Mouse (Mus musculus) forebrain, embryonic 10.5 days (tissue): ENCODE measurements around the gene Atl3. TPM values are rescaled to one million over a fixed set of nuclear protein-coding genes. Genes with fewer than 3 reads are reported as not detected.
A peak's percentile ranks its signal among the peaks of the same experiment; 100 is the strongest.

Experiments used
- DNase-seq: peaks from one replicate; pipeline ENCODE4 v3.0.0-alpha.2; 2017; ENCODE audit warnings: low spot score; ENCODE audit errors: extremely low spot score
- H3K27ac ChIP-seq: fragments of 300-500 bp; sonication (generic); 2 replicates; pipeline ENCODE4 v1.5.1; 2016; ENCODE audit warnings: mild to moderate bottlenecking
- H3K27me3 ChIP-seq: fragments of 300-500 bp; sonication (generic); 2 replicates; pipeline ENCODE4 v1.6.1; 2016; ENCODE audit warnings: mild to moderate bottlenecking; ENCODE audit not compliant: poor library complexity, severe bottlenecking
- H3K36me3 ChIP-seq: fragments of 300-500 bp; sonication (generic); replicated peaks from 2 replicates; pipeline ENCODE4 v1.6.1; 2016; ENCODE audit warnings: mild to moderate bottlenecking, moderate library complexity
- H3K4me1 ChIP-seq: fragments of 300-500 bp; sonication (generic); 2 replicates; pipeline ENCODE4 v1.6.1; 2016
- H3K4me3 ChIP-seq: fragments of 300-500 bp; sonication (generic); 2 replicates; pipeline ENCODE4 v1.5.1; 2016; ENCODE audit warnings: mild to moderate bottlenecking, moderate library complexity
- H3K9me3 ChIP-seq: fragments of 300-500 bp; sonication (generic); 2 replicates; pipeline ENCODE4 v1.6.1; 2016; ENCODE audit warnings: mild to moderate bottlenecking, moderate library complexity
- WGBS: fragments of 180-500 bp; shearing (Covaris S2); methylation state at CpG from one replicate; pipeline ENCODE4 v1.1.7; 2016; 5-methylcytosine and 5-hydroxymethylcytosine counted together
- polyA plus RNA-seq: library from polyadenylated mRNA; unstranded; fragments of >200 nt; fragmentation: Nextera tagmentation; extraction: Ambion mirVana; gene quantifications from 2 replicates; pipeline ENCODE4 v1.2.1, GENCODE M21; 2016

Gene Atl3
- polyA plus RNA-seq, 1 experiment from 2014 or later, result 7.8 TPM

DNA sequence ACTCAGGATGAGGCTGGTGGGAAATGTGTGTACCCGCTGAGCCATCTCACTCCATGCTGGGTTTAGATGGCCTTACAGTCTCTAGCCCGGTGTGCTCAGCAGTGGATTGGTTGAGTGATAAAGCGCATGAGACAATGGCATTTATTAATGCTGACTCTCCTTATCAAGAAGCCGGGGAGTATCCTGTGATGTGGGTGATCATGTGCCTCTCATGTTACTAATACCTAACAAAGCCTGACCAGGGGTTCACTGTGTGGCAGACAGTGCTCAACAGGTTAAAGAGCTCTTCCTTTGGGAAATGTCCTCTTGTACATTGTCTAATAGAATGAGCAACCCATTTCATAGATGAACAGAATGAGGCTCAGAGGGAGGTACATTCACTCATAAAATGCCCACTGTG lies 61.0 kb downstream of the Atl3 start:
- no peak overlapping the region for H3K4me3 ChIP-seq
- peaks cover 17% of the 10 kb centered on the region for H3K4me1 ChIP-seq
- peaks cover 26% of the 10 kb centered on the region for H3K27me3 ChIP-seq
- no peaks in the 10 kb centered on the region for H3K9me3 ChIP-seq
- no peaks in the 10 kb centered on the region for H3K36me3 ChIP-seq
- DNase-seq, result no peak
- WGBS, result 77% methylated on average over 4 of the region's 4 CpGs
- no peak overlapping the region for H3K27ac ChIP-seq

DNA sequence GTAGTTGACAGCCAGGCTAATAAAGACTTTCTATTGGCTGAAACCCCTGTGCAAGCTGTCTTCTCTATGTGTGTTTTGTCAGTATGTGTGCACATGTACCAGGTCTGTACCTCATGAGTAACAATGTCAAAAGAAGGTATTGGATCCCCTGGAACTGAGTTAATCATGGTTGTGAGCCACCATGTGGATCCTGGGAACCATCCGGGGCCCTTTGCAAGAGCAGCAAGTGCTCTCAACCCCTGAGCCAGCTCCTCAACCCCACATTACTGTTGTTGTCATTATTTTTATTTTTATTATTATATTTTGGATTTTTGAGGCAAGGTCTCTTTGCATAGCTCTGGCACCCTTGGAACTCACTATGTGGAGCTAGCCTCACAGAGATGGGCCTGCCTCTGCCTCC lies 62.8 kb downstream of the Atl3 start:
- Histone ChIP-seq H3K4me3 (no peak overlapping the region), H3K27me3 (peaks cover 26% of the 10 kb centered on the region), H3K4me1 (peaks cover 22% of the 10 kb centered on the region), H3K36me3 (no peaks in the 10 kb centered on the region), H3K27ac (no peak overlapping the region), H3K9me3 (no peaks in the 10 kb centered on the region)
- WGBS, result 90% methylated on average over 1 of the region's 1 CpGs
- no peak for DNase-seq

DNA sequence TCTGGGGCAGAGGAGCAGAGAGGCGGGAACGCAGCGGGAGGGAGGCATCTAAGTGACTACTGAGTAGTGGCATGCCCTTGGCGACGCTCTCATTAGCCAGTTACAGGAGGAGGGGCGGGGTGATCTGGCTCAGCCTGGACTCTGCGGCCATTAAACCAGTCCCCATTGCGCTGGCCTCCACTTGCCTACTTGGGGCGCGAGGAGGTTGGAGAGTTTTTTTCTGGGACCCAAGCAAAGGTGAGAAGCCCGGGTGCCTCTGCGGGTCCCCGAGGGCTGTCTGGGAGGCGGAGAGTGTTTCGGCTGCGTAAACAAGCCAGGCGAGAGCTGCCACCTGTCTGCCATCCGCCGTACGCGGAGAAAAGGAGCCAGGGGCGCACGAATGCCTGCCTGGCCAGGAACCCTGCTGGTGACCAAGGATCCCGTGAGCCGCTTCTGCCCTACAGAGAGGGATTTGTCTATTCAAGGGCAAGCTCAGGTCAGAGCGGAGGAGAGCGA lies 63.5 kb downstream of the Atl3 start, which contains the start of gene Pla2g16:
Gene Pla2g16, plus strand, starts transcription at position 132 of the 495 bp plus-strand sequence.
- H3K36me3 ChIP-seq, result no peaks in the 10 kb centered on the region
- H3K4me3 ChIP-seq, result peak within 1 kb of the TSS; percentile 65
- peaks cover 26% of the 10 kb centered on the region for H3K27me3 ChIP-seq
- H3K9me3 ChIP-seq, result no peaks in the 10 kb centered on the region
- peak within 1 kb of the TSS; percentile 77 for H3K27ac ChIP-seq
- whole genome bisulfite sequencing, result under 1% methylated on average over 27 of the region's 27 CpGs
- H3K4me1 ChIP-seq, result peaks cover 22% of the 10 kb centered on the region
- peak; percentile 60 for DNase-seq

DNA sequence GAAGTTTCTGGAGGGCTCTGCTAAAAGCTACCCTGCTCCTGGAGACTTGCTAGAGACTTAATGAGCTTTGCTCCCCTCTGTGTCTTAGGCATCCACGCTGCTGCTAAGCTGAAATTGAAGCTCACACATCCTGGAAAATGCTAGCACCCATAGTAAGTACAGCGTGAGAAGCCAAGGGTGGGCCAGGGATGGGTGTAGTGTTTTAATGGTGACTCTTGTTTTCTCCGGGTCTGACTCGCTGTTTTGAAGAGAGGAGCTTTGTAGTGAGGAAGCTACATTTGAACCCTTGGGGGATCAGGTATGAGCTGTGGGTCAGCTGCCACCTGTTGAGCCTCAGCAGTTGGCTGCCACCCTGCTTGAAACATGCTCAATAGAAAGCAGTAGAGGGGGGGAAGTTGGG lies 64.0 kb downstream of the Atl3 start:
- 6% methylated on average over 4 of the region's 4 CpGs for WGBS
- Histone ChIP-seq H3K36me3 (no peaks in the 10 kb centered on the region), H3K4me3 (peak overlapping the region; percentile 65), H3K9me3 (no peaks in the 10 kb centered on the region), H3K27ac (peak overlapping the region; percentile 77), H3K4me1 (peaks cover 22% of the 10 kb centered on the region), H3K27me3 (peaks cover 26% of the 10 kb centered on the region)
- DNase-seq, result no peak

DNA sequence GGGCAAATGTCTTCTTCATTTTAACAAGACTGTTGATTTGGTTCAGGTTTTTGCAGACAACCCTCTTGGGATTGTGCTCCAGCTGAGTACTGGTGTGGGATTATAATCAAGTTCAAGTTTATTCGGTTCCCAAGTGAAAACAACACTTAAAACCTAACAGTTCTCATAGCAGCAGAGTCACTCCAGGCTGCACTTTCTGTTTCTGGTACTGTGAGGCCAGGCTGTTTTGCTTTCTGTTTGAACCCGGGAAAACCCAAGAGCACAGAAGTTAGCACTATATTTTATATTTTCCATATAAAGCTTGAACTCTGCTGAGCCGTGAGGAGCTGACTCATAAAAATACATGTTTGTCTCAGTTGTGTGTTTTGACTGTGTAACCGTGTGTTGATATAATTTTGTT lies 64.8 kb downstream of the Atl3 start:
- H3K27me3 ChIP-seq, result peaks cover 26% of the 10 kb centered on the region
- H3K4me3 ChIP-seq, result no peak overlapping the region
- WGBS, result 88% methylated on average over 4 of the region's 4 CpGs
- H3K36me3 ChIP-seq, result no peaks in the 10 kb centered on the region
- no peak for DNase-seq
- H3K9me3 ChIP-seq, result no peaks in the 10 kb centered on the region
- peaks cover 22% of the 10 kb centered on the region for H3K4me1 ChIP-seq
- H3K27ac ChIP-seq, result no peak overlapping the region

DNA sequence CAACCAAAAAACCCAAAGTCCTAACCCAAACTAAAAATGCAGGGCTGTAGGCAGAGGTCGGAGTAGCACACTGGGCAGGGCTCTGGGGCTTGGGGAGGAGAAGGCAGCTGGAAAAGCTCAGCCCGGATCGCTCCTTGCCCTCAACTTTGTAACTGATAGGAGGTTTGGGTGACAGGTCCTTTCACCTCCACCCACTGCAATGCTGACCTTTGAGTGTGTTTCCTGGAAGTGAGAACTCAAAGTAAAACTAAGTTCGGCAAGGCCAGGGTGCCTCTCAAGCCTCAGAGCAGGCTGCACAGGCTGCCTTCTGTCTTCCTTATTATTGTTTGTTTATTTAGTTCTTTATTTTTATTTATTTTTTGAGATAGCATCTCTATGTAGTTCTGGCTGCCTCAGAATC lies 66.1 kb downstream of the Atl3 start:
- Histone ChIP-seq H3K4me1 (peaks cover 22% of the 10 kb centered on the region), H3K9me3 (no peaks in the 10 kb centered on the region), H3K36me3 (no peaks in the 10 kb centered on the region), H3K27ac (no peak overlapping the region), H3K27me3 (peaks cover 26% of the 10 kb centered on the region), H3K4me3 (no peak overlapping the region)
- DNase-seq, result no peak
- WGBS, result 77% methylated on average over 4 of the region's 4 CpGs

DNA sequence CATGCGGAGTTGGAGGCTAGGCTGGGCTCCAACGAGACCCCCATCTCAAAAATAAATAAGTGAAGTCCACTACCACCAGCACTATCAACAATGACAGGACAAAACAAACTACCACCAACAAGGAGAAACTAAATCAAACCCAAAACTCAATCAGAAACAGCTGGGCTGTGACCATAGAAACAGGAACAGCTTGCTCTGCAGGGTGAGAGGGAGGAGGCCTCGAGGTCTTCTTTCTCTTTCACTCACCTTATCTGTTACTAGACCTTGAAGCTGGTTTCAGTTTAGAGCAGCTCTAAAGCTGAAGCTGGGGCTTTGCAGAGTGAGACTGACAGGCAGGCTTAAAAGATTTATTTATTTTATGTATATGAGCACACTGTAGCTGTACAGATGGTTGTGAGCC lies 67.6 kb downstream of the Atl3 start:
- H3K27ac ChIP-seq, result no peak overlapping the region
- no peak for DNase-seq
- H3K9me3 ChIP-seq, result no peaks in the 10 kb centered on the region
- peaks cover 24% of the 10 kb centered on the region for H3K27me3 ChIP-seq
- no peak overlapping the region for H3K4me3 ChIP-seq
- 78% methylated on average over 3 of the region's 3 CpGs for WGBS
- H3K4me1 ChIP-seq, result peaks cover 22% of the 10 kb centered on the region
- no peaks in the 10 kb centered on the region for H3K36me3 ChIP-seq

DNA sequence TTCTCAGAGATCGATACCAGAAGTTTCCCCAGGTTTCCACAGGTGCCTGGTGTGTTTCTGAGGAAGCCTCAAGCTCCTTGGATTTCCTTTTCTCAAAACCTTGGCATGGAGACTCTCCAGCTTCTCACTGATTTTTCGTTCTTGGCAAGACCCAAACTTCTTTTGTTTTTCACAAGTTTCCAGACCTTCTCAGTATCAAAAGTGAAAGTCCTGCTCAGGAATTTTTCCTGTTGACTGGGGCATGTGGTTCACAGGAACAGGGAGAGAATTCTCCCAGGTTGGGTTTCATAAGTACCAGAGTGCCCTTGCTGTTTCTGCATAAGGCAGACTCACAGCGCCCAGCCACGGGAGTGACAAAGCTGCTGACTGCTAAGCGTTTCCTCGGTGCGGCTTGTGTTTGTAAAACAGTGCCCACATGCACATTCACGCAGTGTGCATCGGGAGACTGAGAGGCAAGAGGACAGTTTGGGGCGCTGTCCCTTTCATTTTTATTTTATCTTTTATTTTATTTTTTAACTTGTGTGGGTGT lies 68.8 kb downstream of the Atl3 start:
- Histone ChIP-seq H3K9me3 (no peaks in the 10 kb centered on the region), H3K4me3 (no peak overlapping the region), H3K4me1 (peaks cover 21% of the 10 kb centered on the region), H3K27ac (no peak overlapping the region), H3K36me3 (no peaks in the 10 kb centered on the region), H3K27me3 (peaks cover 13% of the 10 kb centered on the region)
- DNase-seq, result no peak
- 87% methylated on average over 10 of the region's 10 CpGs for WGBS

DNA sequence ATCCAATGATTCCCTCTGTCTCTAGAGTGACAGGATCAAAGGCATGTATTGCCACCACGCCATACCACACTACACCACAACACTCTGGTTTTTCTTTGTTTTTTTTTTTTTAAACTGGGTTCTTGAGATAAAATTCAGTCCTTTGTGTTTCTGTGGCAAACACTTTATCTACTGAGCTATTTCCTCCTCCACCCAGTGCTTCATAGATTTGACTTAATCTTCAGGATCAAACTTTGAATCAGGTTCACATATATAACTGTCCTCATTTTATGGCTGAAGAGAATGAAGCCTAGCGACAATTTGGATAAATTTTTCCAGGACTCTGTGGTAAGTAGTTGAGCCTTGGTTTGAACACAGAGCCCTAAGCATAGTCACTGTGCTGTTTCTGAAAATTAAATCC lies 69.8 kb downstream of the Atl3 start:
- WGBS, result 85% methylated on average over 2 of the region's 2 CpGs
- Histone ChIP-seq H3K4me3 (no peak overlapping the region), H3K4me1 (peaks cover 22% of the 10 kb centered on the region), H3K36me3 (no peaks in the 10 kb centered on the region), H3K27ac (no peak overlapping the region), H3K9me3 (no peaks in the 10 kb centered on the region), H3K27me3 (peaks cover 3% of the 10 kb centered on the region; the same call in 1 of the 2 replicates)
- no peak for DNase-seq

DNA sequence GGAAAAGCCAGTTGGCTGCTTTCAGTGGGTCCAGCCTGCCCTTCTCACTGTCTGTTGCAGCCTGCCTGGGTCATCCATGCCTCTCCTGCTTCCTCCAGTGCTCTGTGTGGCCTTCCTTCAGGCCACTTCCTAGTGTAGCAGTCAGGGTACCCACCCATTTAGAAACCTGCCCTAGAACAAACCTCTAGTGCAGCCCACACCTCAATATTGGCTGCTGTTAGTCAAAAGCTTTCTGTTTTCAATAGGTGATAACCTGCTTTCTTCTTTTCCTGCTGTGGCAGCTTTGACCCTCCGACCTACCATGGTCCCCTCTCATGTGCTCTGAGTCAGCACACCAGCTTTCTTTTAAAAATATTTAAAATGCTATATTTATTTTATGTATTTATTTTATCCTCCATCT lies 70.6 kb downstream of the Atl3 start:
- Histone ChIP-seq H3K27me3 (no peaks in the 10 kb centered on the region), H3K4me1 (peaks cover 25% of the 10 kb centered on the region), H3K9me3 (no peaks in the 10 kb centered on the region), H3K36me3 (no peaks in the 10 kb centered on the region), H3K4me3 (no peak overlapping the region), H3K27ac (no peak overlapping the region)
- 83% methylated on average over 1 of the region's 1 CpGs for WGBS
- no peak for DNase-seq

DNA sequence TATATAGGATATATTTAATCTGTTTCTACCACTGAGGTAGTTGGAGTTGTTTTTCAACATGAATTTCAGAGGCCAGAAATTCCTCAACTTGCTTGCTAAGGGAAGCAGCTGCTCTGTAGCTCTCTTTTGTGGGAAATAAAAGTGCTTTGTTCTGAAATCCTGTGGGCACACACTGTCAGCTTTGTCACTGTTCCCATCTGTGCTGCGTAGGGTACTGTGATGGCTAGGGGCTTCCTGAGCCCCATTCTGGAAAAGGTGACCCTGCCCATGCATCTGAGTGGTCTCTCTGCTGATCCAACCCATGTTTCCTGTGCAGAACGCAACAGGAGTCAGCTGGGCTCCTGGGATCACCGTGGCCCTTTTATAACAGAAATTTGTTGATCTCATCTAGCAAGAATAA lies 73.0 kb downstream of the Atl3 start:
- WGBS, result 72% methylated on average over 3 of the region's 3 CpGs
- Histone ChIP-seq H3K27ac (no peak overlapping the region), H3K9me3 (no peaks in the 10 kb centered on the region), H3K36me3 (no peaks in the 10 kb centered on the region), H3K4me1 (peaks cover 20% of the 10 kb centered on the region), H3K4me3 (no peak overlapping the region), H3K27me3 (no peaks in the 10 kb centered on the region)
- DNase-seq, result no peak

DNA sequence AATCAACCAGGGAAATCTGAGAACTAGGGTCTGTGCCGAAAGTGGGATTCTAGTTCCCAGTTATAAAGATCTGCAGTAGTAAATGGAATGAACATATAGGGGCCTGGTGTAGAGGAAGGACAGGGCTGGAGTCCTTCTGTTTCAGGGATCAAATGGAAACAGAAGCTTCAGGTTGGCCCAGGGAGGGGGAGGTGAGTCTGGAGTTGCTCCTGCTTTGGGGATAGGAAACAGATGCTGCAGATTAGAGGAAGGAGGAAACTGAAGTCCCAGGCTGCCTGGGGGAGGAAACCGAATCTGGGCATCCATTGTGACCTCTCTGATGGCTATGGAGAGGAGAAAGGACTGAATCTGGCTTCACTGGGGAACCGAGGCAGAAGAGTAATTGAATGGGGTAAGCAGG lies 74.5 kb downstream of the Atl3 start:
- H3K36me3 ChIP-seq, result no peaks in the 10 kb centered on the region
- H3K27ac ChIP-seq, result peak overlapping the region; percentile 32
- H3K4me3 ChIP-seq, result no peak overlapping the region
- no peaks in the 10 kb centered on the region for H3K9me3 ChIP-seq
- 54% methylated on average over 3 of the region's 3 CpGs for WGBS
- H3K4me1 ChIP-seq, result peaks cover 20% of the 10 kb centered on the region
- no peaks in the 10 kb centered on the region for H3K27me3 ChIP-seq
- DNase-seq, result no peak

DNA sequence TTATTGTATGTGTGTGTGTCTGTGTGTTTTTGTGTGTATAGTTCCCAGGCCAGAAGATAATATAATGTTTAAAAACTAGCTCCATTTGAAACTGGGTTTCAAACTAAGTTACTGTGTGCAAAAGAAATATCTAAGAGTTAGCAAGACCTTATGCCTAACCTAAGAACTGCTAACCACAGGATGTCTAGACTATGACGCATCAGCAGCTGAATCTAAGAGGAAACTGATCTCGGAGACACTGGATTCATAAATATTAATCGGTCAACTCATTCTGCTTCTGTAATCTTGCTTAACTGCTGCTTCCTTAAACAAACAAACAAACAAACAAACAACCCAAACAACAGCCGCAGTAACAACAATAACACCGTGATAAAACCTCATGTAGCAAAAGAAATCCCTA lies 75.8 kb downstream of the Atl3 start:
- Histone ChIP-seq H3K9me3 (no peaks in the 10 kb centered on the region), H3K36me3 (no peaks in the 10 kb centered on the region), H3K4me3 (no peak overlapping the region), H3K27me3 (no peaks in the 10 kb centered on the region), H3K27ac (no peak overlapping the region), H3K4me1 (peaks cover 20% of the 10 kb centered on the region)
- WGBS, result 93% methylated on average over 5 of the region's 5 CpGs
- DNase-seq, result no peak

DNA sequence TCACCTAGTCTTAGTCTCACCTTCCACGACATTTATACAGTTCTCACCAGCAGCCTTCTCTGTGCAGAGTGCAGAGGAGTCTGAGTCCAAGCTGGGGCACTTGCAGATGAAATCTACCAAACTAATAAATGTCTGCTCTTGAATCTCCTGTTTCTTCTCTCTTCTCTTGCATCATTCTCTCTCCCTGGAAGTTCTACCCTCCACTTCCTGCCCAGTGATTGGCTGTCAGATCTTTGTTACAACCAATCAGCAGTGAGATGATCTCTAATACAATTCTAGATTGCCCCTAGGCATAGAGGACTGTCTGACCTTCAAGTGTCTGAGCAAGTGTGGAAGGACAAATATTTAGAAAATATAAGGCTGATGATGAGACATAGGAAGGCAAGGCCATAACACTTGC lies 82.3 kb downstream of the Atl3 start:
- WGBS, result 87% methylated on average over 1 of the region's 1 CpGs
- Histone ChIP-seq H3K27me3 (no peaks in the 10 kb centered on the region), H3K4me1 (no peaks in the 10 kb centered on the region), H3K4me3 (no peak overlapping the region), H3K9me3 (no peaks in the 10 kb centered on the region), H3K27ac (no peak overlapping the region), H3K36me3 (no peaks in the 10 kb centered on the region)
- DNase-seq, result no peak
